Mouse (Mus musculus): ENCODE measurements at regions not wholly inside any gene's neighbourhood (a gene's known extent, or its start where the extent isn't known, plus 50 kb on each side); places are given as distances from the start of the nearest gene placed in this dataset.

GRCm38 (mm10) chr12:36748345-36748744 is 360.0 kb upstream of the Meox2 start:
- Histone ChIP-seq H3K27me3 (ENCODE audit: insufficient read depth, low read length) (no peaks in the 10 kb centered on the region), H3K9ac (replicated peaks; ENCODE audit: low read length, poor library complexity, severe bottlenecking) (no peak overlapping the region), H3K27ac (ENCODE audit: low read depth, low read length) (no peak overlapping the region), H3K4me2 (ENCODE audit: low read depth, low read length, poor library complexity, severe bottlenecking) (no peak overlapping the region), H3K9me3 (ENCODE audit: low read length) (no peaks in the 10 kb centered on the region; the same call in 1 of the 2 replicates), H3K4me3 (ENCODE audit: low read depth, low read length) (no peak overlapping the region), H3K36me3 (ENCODE audit: insufficient read depth, low read length) (no peaks in the 10 kb centered on the region), H3K4me1 (ENCODE audit: insufficient read depth, low read length) (no peaks in the 10 kb centered on the region)
- 81% methylated on average over 1 of the region's 1 CpGs for WGBS
- no peak for DNase-seq (ENCODE audit: low spot score)
- no peak for TF ChIP-seq CTCF (IDR thresholded peaks at IDR 0.05)
- ATAC-seq (ENCODE audit: low FRiP score), result no peak

- Histone ChIP-seq H3K27me3 (ENCODE audit: insufficient read depth, low read length) (no peaks in the 10 kb centered on the region), H3K27ac (ENCODE audit: low read depth, low read length) (no peak overlapping the region), H3K36me3 (ENCODE audit: insufficient read depth, low read length) (no peaks in the 10 kb centered on the region), H3K4me3 (ENCODE audit: low read depth, low read length) (no peak overlapping the region), H3K9ac (replicated peaks; ENCODE audit: low read length, poor library complexity, severe bottlenecking) (no peak overlapping the region), H3K9me3 (ENCODE audit: low read length) (no peaks in the 10 kb centered on the region), H3K4me1 (ENCODE audit: insufficient read depth, low read length) (no peaks in the 10 kb centered on the region), H3K4me2 (ENCODE audit: low read depth, low read length, poor library complexity, severe bottlenecking) (no peak overlapping the region)
- WGBS, result 84% methylated on average over 4 of the region's 4 CpGs
- DNase-seq (ENCODE audit: low spot score) (no peak), ATAC-seq (ENCODE audit: low FRiP score) (no peak)
- TF ChIP-seq CTCF (IDR thresholded peaks at IDR 0.05), result no peak
Observed at GRCm38 (mm10) chr12:36765315-36766058, 342.9 kb upstream of the Meox2 start.

DNA sequence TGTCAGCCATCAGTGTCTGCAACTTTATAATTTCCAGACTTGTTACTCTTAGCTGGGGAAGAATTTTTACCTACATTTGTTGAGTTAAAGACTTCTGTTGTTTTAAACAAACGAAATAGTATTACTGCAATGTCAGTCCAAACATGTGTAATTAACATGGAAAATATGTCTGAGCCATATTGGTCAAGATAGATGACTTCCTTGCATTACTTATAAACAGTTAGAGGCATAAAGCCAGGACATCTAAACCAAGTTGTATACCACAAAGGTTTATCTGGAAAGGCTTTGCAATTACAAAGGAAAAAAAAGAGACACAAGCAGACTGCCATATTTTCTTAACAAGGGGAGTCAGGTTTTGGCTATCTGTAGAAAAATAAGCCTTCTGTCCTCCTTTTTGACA is 342.2 kb upstream of the Meox2 start:
- no peak overlapping the region for H3K9ac ChIP-seq (replicated peaks; ENCODE audit: low read length, poor library complexity, severe bottlenecking)
- 48% methylated on average over 1 of the region's 1 CpGs for WGBS
- H3K27me3 ChIP-seq (ENCODE audit: insufficient read depth, low read length), result no peaks in the 10 kb centered on the region
- H3K4me2 ChIP-seq (ENCODE audit: low read depth, low read length, poor library complexity, severe bottlenecking), result no peak overlapping the region
- no peak for TF ChIP-seq CTCF (IDR thresholded peaks at IDR 0.05)
- no peaks in the 10 kb centered on the region for H3K36me3 ChIP-seq (ENCODE audit: insufficient read depth, low read length)
- H3K4me1 ChIP-seq (ENCODE audit: insufficient read depth, low read length), result no peaks in the 10 kb centered on the region
- no peaks in the 10 kb centered on the region for H3K9me3 ChIP-seq (ENCODE audit: low read length)
- ATAC-seq (ENCODE audit: low FRiP score) (no peak), DNase-seq (ENCODE audit: low spot score) (no peak)
- no peak overlapping the region for H3K27ac ChIP-seq (ENCODE audit: low read depth, low read length)
- no peak overlapping the region for H3K4me3 ChIP-seq (ENCODE audit: low read depth, low read length)

- WGBS, result 85% methylated on average over 7 of the region's 7 CpGs
- ATAC-seq (ENCODE audit: low FRiP score) (no peak), DNase-seq (ENCODE audit: low spot score) (no peak)
- Histone ChIP-seq H3K9me3 (ENCODE audit: low read length) (no peaks in the 10 kb centered on the region), H3K4me3 (ENCODE audit: low read depth, low read length) (no peak overlapping the region), H3K27me3 (ENCODE audit: insufficient read depth, low read length) (no peaks in the 10 kb centered on the region), H3K4me1 (ENCODE audit: insufficient read depth, low read length) (no peaks in the 10 kb centered on the region), H3K36me3 (ENCODE audit: insufficient read depth, low read length) (no peaks in the 10 kb centered on the region), H3K4me2 (ENCODE audit: low read depth, low read length, poor library complexity, severe bottlenecking) (no peak overlapping the region), H3K9ac (replicated peaks; ENCODE audit: low read length, poor library complexity, severe bottlenecking) (no peak overlapping the region), H3K27ac (ENCODE audit: low read depth, low read length) (no peak overlapping the region)
- TF ChIP-seq CTCF (IDR thresholded peaks at IDR 0.05), result no peak
Observed at GRCm38 (mm10) chr12:36780761-36781160, 327.6 kb upstream of the Meox2 start.

- Histone ChIP-seq H3K9ac (replicated peaks; ENCODE audit: low read length, poor library complexity, severe bottlenecking) (no peak overlapping the region), H3K4me3 (ENCODE audit: low read depth, low read length) (no peak overlapping the region), H3K36me3 (ENCODE audit: insufficient read depth, low read length) (no peaks in the 10 kb centered on the region), H3K4me2 (ENCODE audit: low read depth, low read length, poor library complexity, severe bottlenecking) (no peak overlapping the region), H3K4me1 (ENCODE audit: insufficient read depth, low read length) (no peaks in the 10 kb centered on the region), H3K9me3 (ENCODE audit: low read length) (no peaks in the 10 kb centered on the region), H3K27ac (ENCODE audit: low read depth, low read length) (no peak overlapping the region), H3K27me3 (ENCODE audit: insufficient read depth, low read length) (no peaks in the 10 kb centered on the region)
- DNase-seq (ENCODE audit: low spot score) (no peak), ATAC-seq (ENCODE audit: low FRiP score) (no peak)
- 81% methylated on average over 2 of the region's 2 CpGs for WGBS
- TF ChIP-seq CTCF (IDR thresholded peaks at IDR 0.05), result no peak
Observed at GRCm38 (mm10) chr12:36790866-36791265, 317.5 kb upstream of the Meox2 start.

- no peak overlapping the region for H3K4me2 ChIP-seq (ENCODE audit: low read depth, low read length, poor library complexity, severe bottlenecking)
- no peak overlapping the region for H3K9ac ChIP-seq (replicated peaks; ENCODE audit: low read length, poor library complexity, severe bottlenecking)
- H3K4me1 ChIP-seq (ENCODE audit: insufficient read depth, low read length), result no peaks in the 10 kb centered on the region
- no peak for TF ChIP-seq CTCF (IDR thresholded peaks at IDR 0.05)
- ATAC-seq (ENCODE audit: low FRiP score) (no peak), DNase-seq (ENCODE audit: low spot score) (no peak)
- no peaks in the 10 kb centered on the region for H3K36me3 ChIP-seq (ENCODE audit: insufficient read depth, low read length)
- WGBS, result 91% methylated on average over 3 of the region's 3 CpGs
- H3K4me3 ChIP-seq (ENCODE audit: low read depth, low read length), result no peak overlapping the region
- no peaks in the 10 kb centered on the region for H3K27me3 ChIP-seq (ENCODE audit: insufficient read depth, low read length)
- H3K27ac ChIP-seq (ENCODE audit: low read depth, low read length), result no peak overlapping the region
- no peaks in the 10 kb centered on the region for H3K9me3 ChIP-seq (ENCODE audit: low read length)
Observed at GRCm38 (mm10) chr12:36791430-36791829, 316.9 kb upstream of the Meox2 start.
